Comparison of ENCODE assay signal across 8 mouse cellular contexts in the genomic region with DNA sequence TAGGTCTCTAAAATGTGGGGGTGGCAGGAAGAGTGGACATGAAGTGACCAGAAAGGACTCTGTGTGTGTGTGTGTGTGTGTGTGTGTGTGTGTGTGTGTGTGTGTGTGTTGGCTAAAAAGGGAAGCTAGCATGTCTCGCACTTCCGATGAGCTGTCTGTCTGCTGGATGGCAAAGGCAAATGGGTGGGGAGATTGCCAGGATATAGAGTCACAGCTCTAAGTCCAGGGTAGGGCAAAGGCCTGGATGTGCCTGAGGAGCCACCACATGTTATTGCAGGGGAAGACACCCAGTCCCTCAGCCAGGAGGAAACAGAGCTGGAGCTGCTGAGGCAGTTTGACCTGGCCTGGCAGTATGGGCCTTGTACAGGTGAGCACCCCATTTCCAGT. TPM values are rescaled to one million over a fixed set of nuclear protein-coding genes. Genes with fewer than 3 reads are reported as not detected.
DNase-seq lines count a peak whose midpoint lies in the region; ATAC-seq and TF ChIP-seq lines count a peak whose summit lies in the region.

No protein-coding gene starts in this region.

- H3K4me1 ChIP-seq in bone marrow macrophage, adult 2 months (ENCODE audit: control insufficient read depth, insufficient read depth, low read length) = peaks cover 24% of the 10 kb centered on the region
- H3K4me1 ChIP-seq in hindbrain, embryonic 11.5 days (replicated peaks; ENCODE audit: control insufficient read depth, insufficient read depth, low read length) = peaks cover 6% of the 10 kb centered on the region; the same call in 1 of the 2 replicates

- no peak for TF ChIP-seq POLR2A in bone marrow macrophage, adult 2 months (IDR thresholded peaks at IDR 0.05; ENCODE audit: borderline replicate concordance, low read depth, low read length)

- WGBS in hindbrain, embryonic 11.5 days = 77% methylated on average over 2 of the region's 2 CpGs
- WGBS in macrophage (ENCODE audit: missing documents) = 0% methylated on average over 2 of the region's 2 CpGs

- no peaks in the 10 kb centered on the region for H3K27me3 ChIP-seq in hindbrain, embryonic 11.5 days (ENCODE audit: control insufficient read depth, insufficient read depth, low read length)

- H3K79me2 ChIP-seq in macrophage (ENCODE audit: inconsistent target) = no peaks in the 10 kb centered on the region

- H3K9ac ChIP-seq in hindbrain, embryonic 11.5 days (ENCODE audit: low read depth, low read length) = peak overlapping the region; percentile 49; the same call in 1 of the 2 replicates

- peak overlapping the region; percentile 96 for H3K27ac ChIP-seq in layer of hippocampus, adult 2 months
- H3K27ac ChIP-seq in bone marrow macrophage, adult 2 months (ENCODE audit: insufficient read depth, low read depth, low read length) = peak overlapping the region; percentile 94
- no peak overlapping the region for H3K27ac ChIP-seq in hindbrain, embryonic 11.5 days (ENCODE audit: low read depth, low read length)
- peak overlapping the region; percentile 97 for H3K27ac ChIP-seq in macrophage

- no peak for TF ChIP-seq CTCF in layer of hippocampus, adult 2 months (conservative IDR thresholded peaks at IDR 0.05)
- TF ChIP-seq CTCF in bone marrow macrophage, adult 2 months (IDR thresholded peaks at IDR 0.05; ENCODE audit: low read depth, low read length) = no peak

- peak overlapping the region; percentile 83 for H3K4me2 ChIP-seq in hindbrain, embryonic 11.5 days (replicated peaks; ENCODE audit: low read depth, low read length)

- peak overlapping the region; percentile 78 for H3K4me3 ChIP-seq in layer of hippocampus, adult 2 months
- H3K4me3 ChIP-seq in bone marrow macrophage, adult 2 months (ENCODE audit: insufficient read depth, low read length) = peak overlapping the region; percentile 56
- H3K4me3 ChIP-seq in hindbrain, embryonic 11.5 days (ENCODE audit: low read depth, low read length) = peak overlapping the region; percentile 41
- peak overlapping the region; percentile 40 for H3K4me3 ChIP-seq in macrophage (ENCODE audit: inconsistent target)

- peak in 1 of 2 experiments; percentile 36 for DNase-seq in layer of hippocampus, adult 2 months (ENCODE audit: low spot score in 2 of 2)
- no peak for DNase-seq in layer of hippocampus, postnatal 14 days (ENCODE audit: low spot score in 2 of 2)
- DNase-seq in hindbrain, embryonic 11.5 days (ENCODE audit: low spot score) = no peak
- DNase-seq in right cerebral cortex, adult 18-20 months = no peak
- DNase-seq in cerebellum, adult 9-10 months = no peak
- no peak for DNase-seq in right cerebral cortex, adult 2 months (ENCODE audit: low spot score in 2 of 2)

- H3K36me3 ChIP-seq in hindbrain, embryonic 11.5 days (ENCODE audit: control insufficient read depth, insufficient read depth, low read length) = no peaks in the 10 kb centered on the region
- H3K36me3 ChIP-seq in macrophage (ENCODE audit: inconsistent target) = no peaks in the 10 kb centered on the region

- no peaks in the 10 kb centered on the region for H3K9me3 ChIP-seq in hindbrain, embryonic 11.5 days (ENCODE audit: control insufficient read depth, low read length)

- ATAC-seq in hindbrain, embryonic 11.5 days (ENCODE audit: low FRiP score) = no peak

RNA-seq across cellular contexts. Expression of gene Pold4, which starts 0.5 kb away (rescaled TPM):
- total RNA-seq in layer of hippocampus, adult 2 months (2021) = 10 to 100 TPM; 16.7 to 18.2 TPM
- total RNA-seq in layer of hippocampus, postnatal 14 days (2021) = 10 to 100 TPM; 11.9 to 13.5 TPM
- 77.5 and 93.5 TPM in 2 replicates for polyA plus RNA-seq in bone marrow macrophage, adult 2 months (2012; ENCODE audit: insufficient read depth, insufficient read length, missing spikeins)
- 11.0 and 17.9 TPM in 2 replicates for polyA plus RNA-seq in hindbrain, embryonic 11.5 days (2014; fragmentation: Nextera tagmentation; extraction: Ambion mirVana)
- 10 to 100 TPM in 6 of 26 experiments, 1 to 10 TPM in 20; 2.3 to 16.2 (median 6.8) TPM for total RNA-seq in macrophage (2018; cell fraction: chromatin; rRNA removed)
- total RNA-seq in macrophage (2018; cell fraction: cytosol; rRNA removed) = 10 to 100 TPM; 32.6 to 53.1 (median 46.7) TPM
- 10 to 100 TPM in 19 of 26 experiments, 1 to 10 TPM in 7; 4.9 to 32.7 (median 13.5) TPM for total RNA-seq in macrophage (2018; cell fraction: nucleus; rRNA removed)
- polyA plus RNA-seq in macrophage (2018) = 33.8 to 76.3 TPM (median 47.8 TPM) in 3 replicates

RNA-seq across cellular contexts. Expression of gene AC109138.7, which starts 18.0 kb away (rescaled TPM):
- not detected for total RNA-seq in layer of hippocampus, adult 2 months (2021)
- not detected for total RNA-seq in layer of hippocampus, postnatal 14 days (2021)
- not detected in 2 replicates for polyA plus RNA-seq in bone marrow macrophage, adult 2 months (2012; ENCODE audit: insufficient read depth, insufficient read length, missing spikeins)
- not detected in 2 replicates for polyA plus RNA-seq in hindbrain, embryonic 11.5 days (2014; fragmentation: Nextera tagmentation; extraction: Ambion mirVana)
- not detected for total RNA-seq in macrophage (2018; cell fraction: chromatin; rRNA removed)
- total RNA-seq in macrophage (2018; cell fraction: cytosol; rRNA removed) = under 1 TPM in 1 of 26 experiments, not detected in 25; 0.74 TPM
- not detected for total RNA-seq in macrophage (2018; cell fraction: nucleus; rRNA removed)
- not detected in 3 replicates for polyA plus RNA-seq in macrophage (2018)

RNA-seq across cellular contexts. Expression of gene Clcf1, which starts 18.1 kb away (rescaled TPM):
- under 1 TPM; 0.61 to 0.76 TPM for total RNA-seq in layer of hippocampus, adult 2 months (2021)
- under 1 TPM; 0.88 to 0.90 TPM for total RNA-seq in layer of hippocampus, postnatal 14 days (2021)
- 0.40 and 0.56 TPM in 2 replicates for polyA plus RNA-seq in bone marrow macrophage, adult 2 months (2012; ENCODE audit: insufficient read depth, insufficient read length, missing spikeins)
- 0.82 and 0.90 TPM in 2 replicates for polyA plus RNA-seq in hindbrain, embryonic 11.5 days (2014; fragmentation: Nextera tagmentation; extraction: Ambion mirVana)
- 100 to 1,000 TPM in 2 of 26 experiments, 10 to 100 TPM in 8, 1 to 10 TPM in 8, under 1 TPM in 7, not detected in 1; 0.30 to 176 (median 4.0) TPM for total RNA-seq in macrophage (2018; cell fraction: chromatin; rRNA removed)
- 10 to 100 TPM in 4 of 26 experiments, 1 to 10 TPM in 4, under 1 TPM in 14, not detected in 4; 0.07 to 29.5 (median 0.49) TPM for total RNA-seq in macrophage (2018; cell fraction: cytosol; rRNA removed)
- 100 to 1,000 TPM in 3 of 26 experiments, 10 to 100 TPM in 6, 1 to 10 TPM in 12, under 1 TPM in 4, not detected in 1; 0.50 to 126 (median 5.6) TPM for total RNA-seq in macrophage (2018; cell fraction: nucleus; rRNA removed)
- 0.10 to 0.21 TPM (median 0.17 TPM) in 3 replicates for polyA plus RNA-seq in macrophage (2018)

RNA-seq across cellular contexts. Expression of gene Rad9a, which starts 30.7 kb away (rescaled TPM):
- 1 to 10 TPM; 8.1 to 8.7 TPM for total RNA-seq in layer of hippocampus, adult 2 months (2021)
- 1 to 10 TPM; 6.6 to 6.7 TPM for total RNA-seq in layer of hippocampus, postnatal 14 days (2021)
- 25.1 and 27.2 TPM in 2 replicates for polyA plus RNA-seq in bone marrow macrophage, adult 2 months (2012; ENCODE audit: insufficient read depth, insufficient read length, missing spikeins)
- 41.6 and 42.1 TPM in 2 replicates for polyA plus RNA-seq in hindbrain, embryonic 11.5 days (2014; fragmentation: Nextera tagmentation; extraction: Ambion mirVana)
- total RNA-seq in macrophage (2018; cell fraction: chromatin; rRNA removed) = 10 to 100 TPM; 15.7 to 94.0 (median 36.0) TPM
- total RNA-seq in macrophage (2018; cell fraction: cytosol; rRNA removed) = 10 to 100 TPM; 11.6 to 24.5 (median 21.0) TPM
- total RNA-seq in macrophage (2018; cell fraction: nucleus; rRNA removed) = 10 to 100 TPM; 15.3 to 66.7 (median 30.6) TPM
- polyA plus RNA-seq in macrophage (2018) = 16.0 to 22.9 TPM (median 16.7 TPM) in 3 replicates

RNA-seq across cellular contexts. Expression of gene Ssh3, which starts 36.8 kb away (rescaled TPM):
- total RNA-seq in layer of hippocampus, adult 2 months (2021) = 10 to 100 TPM; 57.5 to 58.7 TPM
- 10 to 100 TPM; 51.6 to 55.7 TPM for total RNA-seq in layer of hippocampus, postnatal 14 days (2021)
- 84.2 and 87.6 TPM in 2 replicates for polyA plus RNA-seq in bone marrow macrophage, adult 2 months (2012; ENCODE audit: insufficient read depth, insufficient read length, missing spikeins)
- 2.8 and 3.9 TPM in 2 replicates for polyA plus RNA-seq in hindbrain, embryonic 11.5 days (2014; fragmentation: Nextera tagmentation; extraction: Ambion mirVana)
- 100 to 1,000 TPM; 162 to 687 (median 390) TPM for total RNA-seq in macrophage (2018; cell fraction: chromatin; rRNA removed)
- total RNA-seq in macrophage (2018; cell fraction: cytosol; rRNA removed) = 10 to 100 TPM; 40.4 to 92.6 (median 62.0) TPM
- total RNA-seq in macrophage (2018; cell fraction: nucleus; rRNA removed) = 100 to 1,000 TPM; 117 to 367 (median 243) TPM
- 32.6 to 83.1 TPM (median 36.6 TPM) in 3 replicates for polyA plus RNA-seq in macrophage (2018)
